Mouse (Mus musculus) layer of hippocampus, postnatal 25 days (tissue): Measurements from ENCODE around the gene Ankrd37. TPM values are rescaled to one million over a fixed set of nuclear protein-coding genes. Genes with fewer than 3 reads are reported as not detected.

Experiments used
- DNase-seq, 2 experiments: peaks; one replicate each; pipeline ENCODE4 v3.0.0; 2022; ENCODE audit warnings: mixed read lengths in 2 of 2, low spot score in 1 of 2; ENCODE audit errors: extremely low spot score in 1 of 2
- total RNA-seq, 2 experiments: library from RNA; stranded (reverse); gene quantifications; 2 replicates each; pipeline ENCODE4 v1.2.3; 2021

Ankrd37 gene
- total RNA-seq, 2 experiments from 2014 or later, result 8.7 to 9.5 TPM

- DNase-seq, result peak; percentile 95
These were observed 30.2 kb downstream of the Ankrd37 start, which contains the start of the genes 1700029J07Rik and Ufsp2 for GRCm38 (mm10) chr8:45975126-45975836. Gene 1700029J07Rik, minus strand, starts transcription at chr8:45975252. Gene Ufsp2, plus strand, starts transcription at chr8:45975528.

- DNase-seq, result no peak
These were observed 31.5 kb downstream of the Ankrd37 start for GRCm38 (mm10) chr8:45973988-45974505.

- DNase-seq, result no peak
These were observed 34.6 kb downstream of the Ankrd37 start for GRCm38 (mm10) chr8:45970894-45971293.

- DNase-seq, result no peak
These were observed 54.9 kb downstream of the Ankrd37 start for GRCm38 (mm10) chr8:45950622-45951021.

Other genes with a start within 250 kb of the Ankrd37 start
- gene Pdlim3, start 120.2 kb downstream of the Ankrd37 start, total RNA-seq, result under 1 TPM; 0.73 to 0.98 TPM
- gene Ccdc110, start 71.1 kb downstream of the Ankrd37 start, total RNA-seq, result under 1 TPM; 0.66 TPM
- gene 1700029J07Rik, start 30.5 kb downstream of the Ankrd37 start, total RNA-seq, result 1 to 10 TPM; 2.1 to 3.9 TPM
- 10 to 100 TPM; 49.5 to 52.6 TPM for gene Ufsp2, start 30.2 kb downstream of the Ankrd37 start, total RNA-seq
- gene Lrp2bp, start 6.4 kb downstream of the Ankrd37 start, total RNA-seq, result under 1 TPM; 0.10 to 0.23 TPM
- 10 to 100 TPM; 21.6 to 24.3 TPM for gene Cfap97, start 146.1 kb upstream of the Ankrd37 start, total RNA-seq
- gene Snx25, start 146.5 kb upstream of the Ankrd37 start, total RNA-seq, result 10 to 100 TPM; 44.1 to 45.8 TPM
- 100 to 1,000 TPM; 582 to 631 TPM for gene Slc25a4, start 205.6 kb upstream of the Ankrd37 start, total RNA-seq